Comparison of ENCODE assay signal across 37 mouse cellular contexts in genomic region chr3:153858350-153859001, GRCm38 (mm10). TPM values are rescaled to one million over a fixed set of nuclear protein-coding genes. Genes with fewer than 3 reads are reported as not detected.
"Had no signal": no experiment of that assay in that cellular context is flagged by ENCODE, and none has a peak within 500 bp of the region (broad histone marks: within the 10 kb centered on the region; RNA-seq: fewer than 3 reads in every experiment).

No protein-coding gene starts in this region.

- H3K9ac ChIP-seq: heart, embryonic 12.5 days; hindbrain, embryonic 12.5 days; hindbrain, embryonic 14.5 days; intestine, embryonic 15.5 days; kidney, embryonic 15.5 days; limb, embryonic 13.5 days; limb, embryonic 15.5 days had no signal

- H3K4me1 ChIP-seq: heart, embryonic 10.5 days; heart, embryonic 12.5 days; hindbrain, embryonic 10.5 days; hindbrain, embryonic 12.5 days; intestine, embryonic 15.5 days; kidney, embryonic 15.5 days; limb, embryonic 13.5 days; limb, embryonic 15.5 days had no signal

- H3K27ac ChIP-seq: heart, embryonic 10.5 days; hindbrain, embryonic 10.5 days; hindbrain, embryonic 12.5 days; hindbrain, embryonic 14.5 days; intestine, embryonic 15.5 days; kidney, embryonic 15.5 days; kidney, postnatal 0 days; limb, embryonic 13.5 days; limb, embryonic 15.5 days had no signal

- H3K27me3 ChIP-seq: hindbrain, embryonic 12.5 days; intestine, embryonic 15.5 days; kidney, embryonic 15.5 days; limb, embryonic 13.5 days; limb, embryonic 15.5 days had no signal

- H3K36me3 ChIP-seq: heart, embryonic 10.5 days; heart, embryonic 12.5 days; hindbrain, embryonic 10.5 days; hindbrain, embryonic 12.5 days; intestine, embryonic 15.5 days; kidney, embryonic 15.5 days; limb, embryonic 13.5 days; limb, embryonic 15.5 days had no signal

- H3K4me3 ChIP-seq: heart, embryonic 10.5 days; heart, embryonic 12.5 days; hindbrain, embryonic 10.5 days; hindbrain, embryonic 12.5 days; intestine, embryonic 15.5 days; kidney, embryonic 15.5 days; limb, embryonic 13.5 days; limb, embryonic 15.5 days had no signal

- H3K9me3 ChIP-seq: heart, embryonic 10.5 days; heart, embryonic 12.5 days; hindbrain, embryonic 10.5 days; hindbrain, embryonic 12.5 days; intestine, embryonic 15.5 days; kidney, embryonic 15.5 days; limb, embryonic 13.5 days; limb, embryonic 15.5 days had no signal

- ATAC-seq: hindbrain, embryonic 16.5 days; inflammation-experienced regulatory T-cells, adult 6 months; intestine, embryonic 15.5 days; intestine, postnatal 0 days had no signal

- DNase-seq: gastrocnemius, postnatal 25 days; heart, adult 18-20 months; heart, postnatal 10 days; heart, postnatal 4 days; kidney, adult 18-20 months; kidney, adult 9 months; kidney, postnatal 14 days; kidney, postnatal 36 days; layer of hippocampus, adult 9-11 months; layer of hippocampus, postnatal 36 days; left cerebral cortex, postnatal 4 days had no signal

- H3K4me2 ChIP-seq: heart, embryonic 12.5 days; hindbrain, embryonic 12.5 days; hindbrain, embryonic 14.5 days; intestine, embryonic 15.5 days; kidney, embryonic 15.5 days; limb, embryonic 13.5 days; limb, embryonic 15.5 days had no signal

RNA-seq across cellular contexts. Expression of gene Asb17, which starts 14.5 kb away (rescaled TPM):
- total RNA-seq: gastrocnemius, adult 18-20 months; gastrocnemius, postnatal 25 days; gastrocnemius, postnatal 4 days; granulocyte monocyte progenitor cell, adult 5-6 weeks; heart, adult 18-20 months; heart, adult 8-10 months; heart, postnatal 10 days; heart, postnatal 25 days; heart, postnatal 4 days; layer of hippocampus, adult 18-20 months; layer of hippocampus, adult 8-10 months; layer of hippocampus, postnatal 14 days; layer of hippocampus, postnatal 36 days; left cerebral cortex, adult 18-20 months; left cerebral cortex, adult 8-10 months; left cerebral cortex, postnatal 10 days; left cerebral cortex, postnatal 25 days; left cerebral cortex, postnatal 4 days had no signal
- polyA plus RNA-seq: hindbrain, embryonic 14.5 days; inflammation-experienced regulatory T-cells, adult 6 months; intestine, embryonic 15.5 days; intestine, postnatal 0 days; kidney, postnatal 0 days; large intestine, adult 2 months had no signal

RNA-seq across cellular contexts. Expression of gene Msh4, which starts 47.5 kb away (rescaled TPM):
- total RNA-seq: gastrocnemius, postnatal 25 days; granulocyte monocyte progenitor cell, adult 5-6 weeks had no signal
